Mouse (Mus musculus) brain, embryonic 14.5 days (tissue): ENCODE measurements around the gene Eif1ad.

Experiments
- CTCF ChIP-seq: fragments of 200-500 bp; IDR thresholded peaks from 2 replicates; pipeline ENCODE4 v1.5.1; 2012; ENCODE audit warnings: inconsistent platforms, mild to moderate bottlenecking, moderate library complexity, borderline replicate concordance; ENCODE audit not compliant: insufficient read depth, insufficient read length; ENCODE audit errors: extremely low read depth
- POLR2A ChIP-seq: fragments of 200-500 bp; IDR thresholded peaks from 2 replicates; pipeline ENCODE4 v1.6.1; 2012; ENCODE audit warnings: mild to moderate bottlenecking, inconsistent platforms, borderline replicate concordance; ENCODE audit not compliant: poor library complexity, insufficient read depth, insufficient read length, severe bottlenecking; ENCODE audit errors: extremely low read depth

DNA sequence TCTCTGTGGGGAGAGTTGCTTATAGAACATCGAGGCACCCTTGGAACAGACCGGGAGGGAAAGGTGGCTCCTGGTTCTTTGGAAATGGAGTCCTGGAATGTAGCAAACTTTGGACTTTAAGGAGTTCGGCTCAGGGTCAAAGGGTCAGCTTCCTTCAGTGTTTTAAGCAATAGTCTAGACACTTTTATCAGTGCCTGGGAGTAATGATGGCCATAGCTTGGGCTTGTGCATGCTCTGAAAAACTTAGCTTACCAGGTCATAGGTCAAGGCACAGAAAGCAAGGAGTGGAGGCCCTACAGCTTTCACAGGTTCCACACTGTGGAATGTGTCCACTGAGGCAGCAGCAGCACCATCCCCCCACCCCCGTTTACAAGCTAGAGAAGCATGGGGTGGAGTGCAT, 8.2 kb downstream of the Eif1ad start:
- TF ChIP-seq CTCF (no peak), POLR2A (no peak)
